Mouse (Mus musculus) stomach, embryonic 15.5 days (tissue): Measurements from ENCODE around the gene Mdga2. TPM values are rescaled to one million over a fixed set of nuclear protein-coding genes. Genes with fewer than 3 reads are reported as not detected.

Source experiments
- ATAC-seq: fragments of 200-750 bp; cut with Nextera tagmentation; 2 replicates; pipeline ENCODE4 v1.8.0; 2017; ENCODE audit warnings: low read depth, moderate number of reproducible peaks, moderate TSS enrichment; ENCODE audit not compliant: insufficient read depth, low FRiP score
- H3K27ac ChIP-seq: fragments of 300-500 bp; sonication (generic); 2 replicates; pipeline ENCODE4 v1.5.1; 2015; ENCODE audit warnings: mild to moderate bottlenecking, inconsistent platforms
- H3K27me3 ChIP-seq: fragments of 300-500 bp; sonication (generic); replicated peaks from 2 replicates; pipeline ENCODE4 v1.6.1; 2015; ENCODE audit warnings: inconsistent platforms
- H3K36me3 ChIP-seq: fragments of 300-500 bp; sonication (generic); 2 replicates; pipeline ENCODE4 v1.6.1; 2015; ENCODE audit warnings: inconsistent platforms
- H3K4me1 ChIP-seq: fragments of 300-500 bp; sonication (generic); 2 replicates; pipeline ENCODE4 v1.6.1; 2015; ENCODE audit warnings: inconsistent platforms
- H3K4me2 ChIP-seq: fragments of 300-500 bp; sonication (generic); 2 replicates; pipeline ENCODE4 v1.6.1; 2015; ENCODE audit warnings: mild to moderate bottlenecking, inconsistent platforms
- H3K4me3 ChIP-seq: fragments of 300-500 bp; sonication (generic); replicated peaks from 2 replicates; pipeline ENCODE4 v1.5.1; 2015; ENCODE audit warnings: inconsistent platforms
- H3K9ac ChIP-seq: fragments of 300-500 bp; sonication (generic); 2 replicates; pipeline ENCODE4 v1.6.1; 2015; ENCODE audit warnings: inconsistent platforms
- H3K9me3 ChIP-seq: fragments of 300-500 bp; sonication (generic); 2 replicates; pipeline ENCODE4 v1.6.1; 2016; ENCODE audit warnings: inconsistent platforms
- WGBS: fragments of 180-500 bp; shearing (Covaris S2); methylation state at CpG from one replicate; pipeline ENCODE4 v1.1.7; 2015; 5-methylcytosine and 5-hydroxymethylcytosine counted together
- polyA plus RNA-seq: library from polyadenylated mRNA; unstranded; fragments of >200 nt; fragmentation: Nextera tagmentation; extraction: Ambion mirVana; gene quantifications from 2 replicates; pipeline ENCODE4 v1.2.1, GENCODE M21; 2015

Mdga2 gene
- polyA plus RNA-seq, 1 experiment from 2014 or later, result 1.2 TPM

- WGBS, result 76% methylated on average over 3 of the region's 3 CpGs
- Histone ChIP-seq H3K9ac (no peak overlapping the region), H3K27ac (no peak overlapping the region), H3K36me3 (no peaks in the 10 kb centered on the region), H3K27me3 (no peaks in the 10 kb centered on the region), H3K9me3 (no peaks in the 10 kb centered on the region), H3K4me3 (no peak overlapping the region), H3K4me2 (no peak overlapping the region), H3K4me1 (no peaks in the 10 kb centered on the region)
- ATAC-seq, result no peak
Observed at GRCm38 (mm10) chr12:66619944-66620343, 602.4 kb downstream of the Mdga2 start.

GRCm38 (mm10) chr12:66591617-66592230 is 630.6 kb downstream of the Mdga2 start:
- 65% methylated on average over 1 of the region's 1 CpGs for WGBS
- H3K4me2 ChIP-seq, result no peak overlapping the region

GRCm38 (mm10) chr12:66565396-66565795 is 657.0 kb downstream of the Mdga2 start:
- Histone ChIP-seq H3K4me1 (no peaks in the 10 kb centered on the region), H3K4me2 (no peak overlapping the region), H3K27ac (no peak overlapping the region), H3K9me3 (no peaks in the 10 kb centered on the region), H3K36me3 (no peaks in the 10 kb centered on the region), H3K4me3 (no peak overlapping the region), H3K9ac (no peak overlapping the region), H3K27me3 (no peaks in the 10 kb centered on the region)
- WGBS, result 90% methylated on average over 1 of the region's 1 CpGs
- ATAC-seq, result no peak

More at GRCm38 (mm10) chr12:66591617-66592230, 630.6 kb downstream of the Mdga2 start:
- Histone ChIP-seq H3K9ac (no peak overlapping the region), H3K4me3 (no peak overlapping the region), H3K27me3 (no peaks in the 10 kb centered on the region), H3K36me3 (no peaks in the 10 kb centered on the region), H3K9me3 (no peaks in the 10 kb centered on the region), H3K27ac (no peak overlapping the region), H3K4me1 (no peaks in the 10 kb centered on the region)
- ATAC-seq, result no peak

- Histone ChIP-seq H3K9ac (no peak overlapping the region), H3K27ac (no peak overlapping the region), H3K27me3 (no peaks in the 10 kb centered on the region), H3K36me3 (no peaks in the 10 kb centered on the region), H3K9me3 (no peaks in the 10 kb centered on the region), H3K4me1 (no peaks in the 10 kb centered on the region), H3K4me2 (no peak overlapping the region), H3K4me3 (no peak overlapping the region)
- WGBS, result 76% methylated on average over 3 of the region's 3 CpGs
- no peak for ATAC-seq
Observed at GRCm38 (mm10) chr12:66556846-66557245, 665.5 kb downstream of the Mdga2 start.

- Histone ChIP-seq H3K27ac (no peak overlapping the region), H3K27me3 (no peaks in the 10 kb centered on the region), H3K4me1 (no peaks in the 10 kb centered on the region), H3K4me2 (no peak overlapping the region), H3K4me3 (no peak overlapping the region), H3K9me3 (no peaks in the 10 kb centered on the region), H3K36me3 (no peaks in the 10 kb centered on the region), H3K9ac (no peak overlapping the region)
- 49% methylated on average over 2 of the region's 2 CpGs for WGBS
- no peak for ATAC-seq
Observed at GRCm38 (mm10) chr12:66556178-66556820, 666.0 kb downstream of the Mdga2 start.

GRCm38 (mm10) chr12:66524973-66525372 is 697.4 kb downstream of the Mdga2 start:
- Histone ChIP-seq H3K4me1 (no peaks in the 10 kb centered on the region), H3K9me3 (no peaks in the 10 kb centered on the region), H3K27me3 (no peaks in the 10 kb centered on the region), H3K9ac (no peak overlapping the region), H3K4me2 (no peak overlapping the region), H3K27ac (no peak overlapping the region), H3K36me3 (no peaks in the 10 kb centered on the region), H3K4me3 (no peak overlapping the region)
- no peak for ATAC-seq
- WGBS, result 44% methylated on average over 2 of the region's 2 CpGs

- Histone ChIP-seq H3K27me3 (no peaks in the 10 kb centered on the region), H3K4me2 (no peak overlapping the region), H3K4me3 (no peak overlapping the region), H3K4me1 (no peaks in the 10 kb centered on the region), H3K9ac (no peak overlapping the region), H3K36me3 (no peaks in the 10 kb centered on the region), H3K9me3 (no peaks in the 10 kb centered on the region), H3K27ac (no peak overlapping the region)
- WGBS, result 46% methylated on average over 4 of the region's 4 CpGs
- no peak for ATAC-seq
Observed at GRCm38 (mm10) chr12:66499258-66499657, 723.1 kb downstream of the Mdga2 start.

- Histone ChIP-seq H3K27me3 (no peaks in the 10 kb centered on the region), H3K9ac (no peak overlapping the region), H3K4me3 (no peak overlapping the region), H3K27ac (no peak overlapping the region), H3K4me2 (no peak overlapping the region), H3K36me3 (no peaks in the 10 kb centered on the region), H3K9me3 (no peaks in the 10 kb centered on the region), H3K4me1 (no peaks in the 10 kb centered on the region)
- 59% methylated on average over 4 of the region's 4 CpGs for WGBS
- no peak for ATAC-seq
Observed at GRCm38 (mm10) chr12:66470868-66471267, 751.5 kb downstream of the Mdga2 start.

- H3K4me3 ChIP-seq, result no peak overlapping the region
- H3K9me3 ChIP-seq, result no peaks in the 10 kb centered on the region
- no peak overlapping the region for H3K27ac ChIP-seq
- H3K4me2 ChIP-seq, result no peak overlapping the region
- 85% methylated on average over 8 of the region's 8 CpGs for WGBS
- H3K36me3 ChIP-seq, result no peaks in the 10 kb centered on the region
- H3K9ac ChIP-seq, result no peak overlapping the region
- no peak for ATAC-seq
- no peaks in the 10 kb centered on the region for H3K4me1 ChIP-seq
- no peaks in the 10 kb centered on the region for H3K27me3 ChIP-seq
Observed at GRCm38 (mm10) chr12:66470243-66470863, 752.0 kb downstream of the Mdga2 start.

GRCm38 (mm10) chr12:66465516-66465915 is 756.8 kb downstream of the Mdga2 start:
- no peak overlapping the region for H3K4me2 ChIP-seq
- ATAC-seq, result no peak
- no peaks in the 10 kb centered on the region for H3K4me1 ChIP-seq
- H3K36me3 ChIP-seq, result no peaks in the 10 kb centered on the region
- H3K4me3 ChIP-seq, result no peak overlapping the region
- no peaks in the 10 kb centered on the region for H3K27me3 ChIP-seq
- no peak overlapping the region for H3K9ac ChIP-seq
- 90% methylated on average over 3 of the region's 3 CpGs for WGBS
- no peaks in the 10 kb centered on the region for H3K9me3 ChIP-seq
- H3K27ac ChIP-seq, result no peak overlapping the region

- Histone ChIP-seq H3K36me3 (no peaks in the 10 kb centered on the region), H3K4me1 (no peaks in the 10 kb centered on the region), H3K27ac (no peak overlapping the region), H3K27me3 (no peaks in the 10 kb centered on the region), H3K9me3 (no peaks in the 10 kb centered on the region), H3K9ac (no peak overlapping the region), H3K4me3 (no peak overlapping the region), H3K4me2 (no peak overlapping the region)
- no peak for ATAC-seq
- WGBS, result 68% methylated on average over 2 of the region's 2 CpGs
Observed at GRCm38 (mm10) chr12:66443340-66443739, 779.0 kb downstream of the Mdga2 start.
